Mouse (Mus musculus) ES-E14 (cell line): Measurements from ENCODE around the gene Asic2. TPM values are rescaled to one million over a fixed set of nuclear protein-coding genes. Genes with fewer than 3 reads are reported as not detected.

ENCODE experiments used
- DNase-seq: peaks from one replicate; pipeline ENCODE4 v3.0.0-alpha.2; 2013; ENCODE audit warnings: low read depth, low spot score
- H3K27ac ChIP-seq: 2 replicates; pipeline ENCODE4 v1.5.1; 2012; ENCODE audit warnings: low read depth, mild to moderate bottlenecking, low read length, moderate library complexity, mixed read lengths; ENCODE audit not compliant: poor library complexity, insufficient read depth, severe bottlenecking
- H3K36me3 ChIP-seq: 2 replicates; pipeline ENCODE4 v1.6.1; 2012; ENCODE audit warnings: mild to moderate bottlenecking, low read length, moderate library complexity, mixed read lengths; ENCODE audit not compliant: control insufficient read depth, poor library complexity, insufficient read depth, severe bottlenecking
- H3K4me1 ChIP-seq, 2 experiments: fragments of 150-350 bp in 1 of 2; sonication (generic) in 1 of 2; 2 replicates each; pipeline ENCODE4 v1.6.1; 2012; ENCODE audit warnings: low read length in 2 of 2, mild to moderate bottlenecking in 1 of 2, mixed read lengths in 1 of 2; ENCODE audit not compliant: control insufficient read depth in 2 of 2, insufficient read depth in 2 of 2, poor library complexity in 1 of 2
- H3K4me3 ChIP-seq, 2 experiments: fragments of 150-350 bp in 1 of 2; sonication (generic) in 1 of 2; 2 replicates each; pipeline ENCODE4 v1.5.1; 2012; ENCODE audit warnings: low read length in 2 of 2, low read depth in 1 of 2, mild to moderate bottlenecking in 1 of 2, mixed read lengths in 1 of 2; ENCODE audit not compliant: insufficient read depth in 1 of 2, poor library complexity in 1 of 2, severe bottlenecking in 1 of 2
- H3K9ac ChIP-seq: 2 replicates; pipeline ENCODE4 v1.6.1; 2012; ENCODE audit warnings: low read depth, mild to moderate bottlenecking, low read length, mixed read lengths; ENCODE audit not compliant: poor library complexity, insufficient read depth, severe bottlenecking
- H3K9me3 ChIP-seq: fragments of 150-350 bp; sonication (generic); 2 replicates; pipeline ENCODE4 v1.6.1; 2012; ENCODE audit warnings: low read depth, mild to moderate bottlenecking, low read length; ENCODE audit not compliant: control insufficient read depth, insufficient read depth
- CHD2 ChIP-seq: IDR thresholded peaks from 2 replicates; pipeline ENCODE4 v1.6.1; 2014; ENCODE audit warnings: mild to moderate bottlenecking, low read depth, low read length, inconsistent platforms
- HCFC1 ChIP-seq: IDR thresholded peaks from 2 replicates; pipeline ENCODE4 v1.6.1; 2012; ENCODE audit warnings: low read length, inconsistent platforms, borderline replicate concordance; ENCODE audit not compliant: insufficient read depth
- MAFK ChIP-seq: IDR thresholded peaks from 2 replicates; pipeline ENCODE4 v1.6.1; 2014; ENCODE audit warnings: mild to moderate bottlenecking, low read depth, low read length, inconsistent platforms; ENCODE audit not compliant: insufficient read depth
- ZC3H11A ChIP-seq: IDR thresholded peaks from 2 replicates; pipeline ENCODE4 v1.6.1; 2012; ENCODE audit warnings: low read depth, mild to moderate bottlenecking, inconsistent platforms, low read length, borderline replicate concordance
- ZNF384 ChIP-seq: IDR thresholded peaks from 2 replicates; pipeline ENCODE4 v1.6.1; 2012; ENCODE audit warnings: low read depth, low read length, inconsistent platforms
- in situ Hi-C, 2 experiments: fragments of 600-800 bp; cut with MboI; formaldehyde crosslinking; loops; one replicate each; pipeline ENCODE4 v1.15.1; 2025; ENCODE audit warnings: low sequenced_read_pairs in 2 of 2, inconsistent platforms in 1 of 2; ENCODE audit not compliant: unreplicated experiment in 2 of 2
- total RNA-seq: library from RNA; depleted of rRNA; stranded (reverse); fragments of 300-350 nt; gene quantifications from 2 replicates; pipeline ENCODE4 v1.2.3, GENCODE M21; 2012

The Asic2 gene
- total RNA-seq, 1 experiment = 0.13 TPM

- no peak overlapping the region for H3K9ac ChIP-seq
- no peaks in the 10 kb centered on the region for H3K4me1 ChIP-seq
- no peak overlapping the region for H3K4me3 ChIP-seq
- TF ChIP-seq ZC3H11A (no peak), CHD2 (no peak), ZNF384 (no peak), MAFK (no peak), HCFC1 (no peak)
- DNase-seq = no peak
- H3K36me3 ChIP-seq = no peaks in the 10 kb centered on the region
- no peaks in the 10 kb centered on the region for H3K9me3 ChIP-seq
- in situ Hi-C loops = no loop called here
- H3K27ac ChIP-seq = no peak overlapping the region
Measured at GRCm38 (mm10) chr11:81737777-81738176, 230.5 kb downstream of the Asic2 start.

GRCm38 (mm10) chr11:81722071-81722470 lies 246.2 kb downstream of the Asic2 start:
- Histone ChIP-seq H3K9ac (no peak overlapping the region), H3K4me1 (no peaks in the 10 kb centered on the region), H3K36me3 (no peaks in the 10 kb centered on the region), H3K27ac (no peak overlapping the region), H3K9me3 (no peaks in the 10 kb centered on the region), H3K4me3 (no peak overlapping the region)
- in situ Hi-C loops = no loop called here
- no peak for TF ChIP-seq MAFK
- TF ChIP-seq ZNF384 = no peak
- no peak for TF ChIP-seq ZC3H11A
- no peak for TF ChIP-seq HCFC1
- TF ChIP-seq CHD2 = no peak
- DNase-seq = no peak

GRCm38 (mm10) chr11:81714801-81715200 lies 253.5 kb downstream of the Asic2 start:
- H3K36me3 ChIP-seq = no peaks in the 10 kb centered on the region
- H3K9me3 ChIP-seq = no peaks in the 10 kb centered on the region
- no peaks in the 10 kb centered on the region for H3K4me1 ChIP-seq
- no peak for DNase-seq
- in situ Hi-C loops = no loop called here
- no peak overlapping the region for H3K9ac ChIP-seq
- no peak overlapping the region for H3K4me3 ChIP-seq
- no peak for TF ChIP-seq MAFK
- no peak for TF ChIP-seq ZC3H11A
- no peak for TF ChIP-seq HCFC1
- no peak for TF ChIP-seq CHD2
- TF ChIP-seq ZNF384 = no peak
- H3K27ac ChIP-seq = no peak overlapping the region

- TF ChIP-seq CHD2 = no peak
- TF ChIP-seq ZC3H11A = no peak
- no peak for TF ChIP-seq MAFK
- TF ChIP-seq ZNF384 = no peak
- no peak for TF ChIP-seq HCFC1
- no peaks in the 10 kb centered on the region for H3K36me3 ChIP-seq
- no peaks in the 10 kb centered on the region for H3K4me1 ChIP-seq
- H3K9me3 ChIP-seq = no peaks in the 10 kb centered on the region
- in situ Hi-C loops = no loop called here
- H3K9ac ChIP-seq = no peak overlapping the region
- H3K4me3 ChIP-seq = no peak overlapping the region
- DNase-seq = no peak
- no peak overlapping the region for H3K27ac ChIP-seq
Measured at GRCm38 (mm10) chr11:81706996-81707395, 261.3 kb downstream of the Asic2 start.

GRCm38 (mm10) chr11:81698008-81698407 lies 270.2 kb downstream of the Asic2 start:
- Histone ChIP-seq H3K36me3 (no peaks in the 10 kb centered on the region), H3K9ac (no peak overlapping the region), H3K27ac (no peak overlapping the region), H3K4me3 (no peak overlapping the region), H3K4me1 (no peaks in the 10 kb centered on the region), H3K9me3 (no peaks in the 10 kb centered on the region)
- no peak for TF ChIP-seq MAFK
- in situ Hi-C loops = no loop called here
- DNase-seq = no peak
